Mouse (Mus musculus): Measurements from ENCODE around the gene Hnrnpl. TPM values are rescaled to one million over a fixed set of nuclear protein-coding genes. Genes with fewer than 3 reads are reported as not detected.

Gene Hnrnpl
- total RNA-seq, 2 experiments from 2014 or later = 131 to 143 TPM

GRCm38 (mm10) chr7:28817957-28818356 is 9.6 kb downstream of the Hnrnpl start:
- no peak for DNase-seq
- 0 out of 2 replicates have a peak overlapping the region, but pooled peaks have one; percentile 8 for H3K27ac ChIP-seq
- no peak for TF ChIP-seq CTCF (IDR thresholded peaks at IDR 0.05)
- H3K4me3 ChIP-seq = no peak overlapping the region; the same call in 1 of the 2 replicates
- intact Hi-C loops (cut with DNase I) = no loop called here

- DNase-seq = no peak
- no peak overlapping the region for H3K4me3 ChIP-seq
- intact Hi-C loops (cut with DNase I) = no loop called here
- no peak for TF ChIP-seq CTCF (IDR thresholded peaks at IDR 0.05)
- H3K27ac ChIP-seq = no peak overlapping the region
Observed at GRCm38 (mm10) chr7:28818436-28818835, 10.1 kb downstream of the Hnrnpl start.

- H3K4me3 ChIP-seq = no peak overlapping the region
- no peak for TF ChIP-seq CTCF (IDR thresholded peaks at IDR 0.05)
- intact Hi-C loops (cut with DNase I) = no loop called here
- DNase-seq = no peak
- H3K27ac ChIP-seq = peak overlapping the region; percentile 31; the same call in 1 of the 2 replicates
Observed at GRCm38 (mm10) chr7:28818861-28819452, 10.6 kb downstream of the Hnrnpl start.

GRCm38 (mm10) chr7:28819571-28819970 is 11.2 kb downstream of the Hnrnpl start:
- H3K4me3 ChIP-seq = peak overlapping the region; percentile 9; the same call in 1 of the 2 replicates
- no peak for DNase-seq
- TF ChIP-seq CTCF (IDR thresholded peaks at IDR 0.05) = no peak
- H3K27ac ChIP-seq = peak overlapping the region; percentile 96
- intact Hi-C loops (cut with DNase I) = no loop called here

GRCm38 (mm10) chr7:28820358-28821260 is 12.3 kb downstream of the Hnrnpl start:
- TF ChIP-seq CTCF (IDR thresholded peaks at IDR 0.05) = no peak
- intact Hi-C loops (cut with DNase I) = no loop called here
- DNase-seq = peak; percentile 43
- H3K4me3 ChIP-seq = peak overlapping the region; percentile 9
- peak overlapping the region; percentile 96 for H3K27ac ChIP-seq

GRCm38 (mm10) chr7:28821261-28821831 is 13.0 kb downstream of the Hnrnpl start:
- intact Hi-C loops (cut with DNase I) = no loop called here
- peak overlapping the region; percentile 34 for H3K4me3 ChIP-seq
- DNase-seq = peak; percentile 80
- H3K27ac ChIP-seq = peak overlapping the region; percentile 96
- no peak for TF ChIP-seq CTCF (IDR thresholded peaks at IDR 0.05)

- no peak overlapping the region for H3K4me3 ChIP-seq
- no peak for TF ChIP-seq CTCF (IDR thresholded peaks at IDR 0.05)
- peak; percentile 16 for DNase-seq
- intact Hi-C loops (cut with DNase I) = no loop called here
- H3K27ac ChIP-seq = peak overlapping the region; percentile 96
Observed at GRCm38 (mm10) chr7:28822556-28822955, 14.2 kb downstream of the Hnrnpl start.

- peak overlapping the region; percentile 96 for H3K27ac ChIP-seq
- intact Hi-C loops (cut with DNase I) = loop anchor here (1.0 kb wide), 1 partner anchor 11 kb away; no protein-coding TSS in a partner anchor
- peak; percentile 22 for DNase-seq
- TF ChIP-seq CTCF (IDR thresholded peaks at IDR 0.05) = no peak
- no peak overlapping the region for H3K4me3 ChIP-seq
Observed at GRCm38 (mm10) chr7:28822993-28823903, 14.9 kb downstream of the Hnrnpl start.

GRCm38 (mm10) chr7:28823932-28824331 is 15.6 kb downstream of the Hnrnpl start:
- TF ChIP-seq CTCF (IDR thresholded peaks at IDR 0.05) = no peak
- DNase-seq = no peak
- no peak overlapping the region for H3K4me3 ChIP-seq
- intact Hi-C loops (cut with DNase I) = loop anchor here (1.0 kb wide), 1 partner anchor 12 kb away; no protein-coding TSS in a partner anchor
- H3K27ac ChIP-seq = peak overlapping the region; percentile 96

GRCm38 (mm10) chr7:28824941-28825685 is 16.8 kb downstream of the Hnrnpl start, which contains the start of gene Ech1:
Gene Ech1, plus strand, starts transcription at chr7:28825217.
- intact Hi-C loops (cut with DNase I) = loop anchor here (5.0 kb wide), 1 partner anchor 42 kb away; no protein-coding TSS in a partner anchor
- peak within 1 kb of the TSS; percentile 71 for H3K4me3 ChIP-seq
- TF ChIP-seq CTCF (IDR thresholded peaks at IDR 0.05) = no peak
- H3K27ac ChIP-seq = peak within 1 kb of the TSS; percentile 96
- DNase-seq = peak; percentile 94

Measured in gastrocnemius, adult 2 months (tissue).